Mouse (Mus musculus) neural tube, embryonic 13.5 days (tissue): Measurements from ENCODE around the gene Bcl11a. TPM values are rescaled to one million over a fixed set of nuclear protein-coding genes. Genes with fewer than 3 reads are reported as not detected.

ENCODE experiments used
- ATAC-seq: fragments of 200-750 bp; cut with Nextera tagmentation; 2 replicates; pipeline ENCODE4 v1.8.0; 2017; ENCODE audit warnings: low read depth, mild to moderate bottlenecking, moderate TSS enrichment, moderate library complexity
- H3K27ac ChIP-seq: fragments of 300-500 bp; sonication (generic); replicated peaks from 2 replicates; pipeline ENCODE4 v1.5.1; 2015; ENCODE audit warnings: moderate library complexity, mild to moderate bottlenecking, inconsistent platforms
- H3K27me3 ChIP-seq: fragments of 300-500 bp; sonication (generic); 2 replicates; pipeline ENCODE4 v1.6.1; 2015; ENCODE audit warnings: mild to moderate bottlenecking, inconsistent platforms
- H3K36me3 ChIP-seq: fragments of 300-500 bp; sonication (generic); 2 replicates; pipeline ENCODE4 v1.6.1; 2015; ENCODE audit warnings: mild to moderate bottlenecking, inconsistent platforms
- H3K4me1 ChIP-seq: fragments of 300-500 bp; sonication (generic); replicated peaks from 2 replicates; pipeline ENCODE4 v1.6.1; 2015; ENCODE audit warnings: inconsistent platforms
- H3K4me2 ChIP-seq: fragments of 300-500 bp; sonication (generic); 2 replicates; pipeline ENCODE4 v1.6.1; 2015; ENCODE audit warnings: inconsistent platforms, mild to moderate bottlenecking, moderate library complexity
- H3K4me3 ChIP-seq: fragments of 300-500 bp; sonication (generic); 2 replicates; pipeline ENCODE4 v1.5.1; 2015; ENCODE audit warnings: mild to moderate bottlenecking, inconsistent platforms
- H3K9ac ChIP-seq: fragments of 300-500 bp; sonication (generic); 2 replicates; pipeline ENCODE4 v1.6.1; 2015; ENCODE audit warnings: moderate library complexity, mild to moderate bottlenecking, inconsistent platforms
- H3K9me3 ChIP-seq: fragments of 300-500 bp; sonication (generic); 2 replicates; pipeline ENCODE4 v1.6.1; 2016; ENCODE audit warnings: inconsistent platforms
- WGBS: fragments of 180-500 bp; shearing (Covaris S2); methylation state at CpG from one replicate; pipeline ENCODE4 v1.1.7; 2015; 5-methylcytosine and 5-hydroxymethylcytosine counted together
- polyA plus RNA-seq: library from polyadenylated mRNA; unstranded; fragments of >200 nt; fragmentation: Nextera tagmentation; extraction: Ambion mirVana; gene quantifications from 2 replicates; pipeline ENCODE4 v1.2.1, GENCODE M21; 2015

Bcl11a gene
- polyA plus RNA-seq, 1 experiment from 2014 or later: 125 TPM

GRCm38 (mm10) chr11:24149462-24150220 is 71.8 kb downstream of the Bcl11a start:
- ATAC-seq: no peak
- Histone ChIP-seq H3K4me1 (peaks cover 78% of the 10 kb centered on the region), H3K36me3 (no peaks in the 10 kb centered on the region), H3K9ac (no peak overlapping the region), H3K9me3 (no peaks in the 10 kb centered on the region), H3K4me2 (no peak overlapping the region), H3K27ac (no peak overlapping the region), H3K27me3 (no peaks in the 10 kb centered on the region), H3K4me3 (no peak overlapping the region)
- 71% methylated on average over 9 of the region's 9 CpGs for WGBS

GRCm38 (mm10) chr11:24152076-24152784 is 74.4 kb downstream of the Bcl11a start:
- H3K27me3 ChIP-seq: no peaks in the 10 kb centered on the region
- H3K36me3 ChIP-seq: 0 out of 2 replicates have a peak, but pooled peaks cover 5% of the 10 kb centered on the region
- H3K27ac ChIP-seq: no peak overlapping the region
- no peak overlapping the region for H3K9ac ChIP-seq
- no peak overlapping the region for H3K4me3 ChIP-seq
- no peak overlapping the region for H3K4me2 ChIP-seq
- peaks cover 76% of the 10 kb centered on the region for H3K4me1 ChIP-seq
- WGBS: 84% methylated on average over 7 of the region's 7 CpGs
- ATAC-seq: no peak
- H3K9me3 ChIP-seq: no peaks in the 10 kb centered on the region

GRCm38 (mm10) chr11:24153049-24153448 is 75.2 kb downstream of the Bcl11a start:
- Histone ChIP-seq H3K9ac (no peak overlapping the region), H3K36me3 (0 out of 2 replicates have a peak, but pooled peaks cover 5% of the 10 kb centered on the region), H3K27ac (no peak overlapping the region), H3K4me1 (peaks cover 78% of the 10 kb centered on the region), H3K4me3 (no peak overlapping the region), H3K9me3 (no peaks in the 10 kb centered on the region), H3K27me3 (no peaks in the 10 kb centered on the region), H3K4me2 (no peak overlapping the region)
- WGBS: 32% methylated on average over 10 of the region's 10 CpGs
- peak; percentile 74 for ATAC-seq

- Histone ChIP-seq H3K4me1 (peaks cover 89% of the 10 kb centered on the region), H3K9ac (no peak overlapping the region), H3K36me3 (peaks cover 12% of the 10 kb centered on the region), H3K4me2 (no peak overlapping the region), H3K27me3 (no peaks in the 10 kb centered on the region), H3K9me3 (no peaks in the 10 kb centered on the region), H3K4me3 (no peak overlapping the region), H3K27ac (peak overlapping the region; percentile 59)
- WGBS: 40% methylated on average over 9 of the region's 9 CpGs
- ATAC-seq: peak; percentile 19
Measured at GRCm38 (mm10) chr11:24158026-24158425, 80.2 kb downstream of the Bcl11a start.

GRCm38 (mm10) chr11:24159656-24160055 is 81.8 kb downstream of the Bcl11a start:
- H3K4me2 ChIP-seq: no peak overlapping the region
- H3K36me3 ChIP-seq: peaks cover 29% of the 10 kb centered on the region
- no peak overlapping the region for H3K27ac ChIP-seq
- H3K4me1 ChIP-seq: peaks cover 74% of the 10 kb centered on the region
- no peaks in the 10 kb centered on the region for H3K9me3 ChIP-seq
- 88% methylated on average over 2 of the region's 2 CpGs for WGBS
- no peaks in the 10 kb centered on the region for H3K27me3 ChIP-seq
- ATAC-seq: no peak
- H3K4me3 ChIP-seq: no peak overlapping the region
- no peak overlapping the region for H3K9ac ChIP-seq

GRCm38 (mm10) chr11:24161458-24161857 is 83.6 kb downstream of the Bcl11a start:
- H3K4me3 ChIP-seq: no peak overlapping the region
- H3K9ac ChIP-seq: no peak overlapping the region
- no peaks in the 10 kb centered on the region for H3K27me3 ChIP-seq
- no peak for ATAC-seq
- no peaks in the 10 kb centered on the region for H3K9me3 ChIP-seq
- no peak overlapping the region; the same call in 1 of the 2 replicates for H3K27ac ChIP-seq
- H3K4me1 ChIP-seq: peaks cover 69% of the 10 kb centered on the region
- no peak overlapping the region for H3K4me2 ChIP-seq
- peaks cover 33% of the 10 kb centered on the region for H3K36me3 ChIP-seq
- 60% methylated on average over 2 of the region's 2 CpGs for WGBS

- Histone ChIP-seq H3K4me3 (no peak overlapping the region), H3K4me2 (no peak overlapping the region), H3K9ac (no peak overlapping the region), H3K27me3 (no peaks in the 10 kb centered on the region), H3K27ac (no peak overlapping the region), H3K9me3 (no peaks in the 10 kb centered on the region), H3K4me1 (peaks cover 65% of the 10 kb centered on the region), H3K36me3 (peaks cover 30% of the 10 kb centered on the region)
- WGBS: 36% methylated on average over 7 of the region's 7 CpGs
- ATAC-seq: peak; percentile 28; the same call in 1 of the 2 replicates
Measured at GRCm38 (mm10) chr11:24162056-24162455, 84.2 kb downstream of the Bcl11a start.

- Histone ChIP-seq H3K4me3 (no peak overlapping the region), H3K4me1 (peaks cover 54% of the 10 kb centered on the region), H3K36me3 (peaks cover 28% of the 10 kb centered on the region), H3K27ac (no peak overlapping the region), H3K9ac (no peak overlapping the region), H3K27me3 (no peaks in the 10 kb centered on the region), H3K4me2 (no peak overlapping the region), H3K9me3 (no peaks in the 10 kb centered on the region)
- WGBS: 93% methylated on average over 8 of the region's 8 CpGs
- ATAC-seq: no peak
Measured at GRCm38 (mm10) chr11:24163072-24163471, 85.2 kb downstream of the Bcl11a start.

- Histone ChIP-seq H3K27ac (no peak overlapping the region), H3K4me1 (peaks cover 44% of the 10 kb centered on the region), H3K4me3 (no peak overlapping the region), H3K9me3 (no peaks in the 10 kb centered on the region), H3K9ac (no peak overlapping the region), H3K27me3 (no peaks in the 10 kb centered on the region), H3K4me2 (no peak overlapping the region), H3K36me3 (peaks cover 26% of the 10 kb centered on the region)
- no peak for ATAC-seq
- WGBS: 95% methylated on average over 26 of the region's 26 CpGs
Measured at GRCm38 (mm10) chr11:24164065-24164464, 86.2 kb downstream of the Bcl11a start.

- ATAC-seq: 0 out of 2 replicates have a peak, but pooled peaks have one; percentile 24
- Histone ChIP-seq H3K4me2 (no peak overlapping the region), H3K36me3 (peaks cover 11% of the 10 kb centered on the region), H3K9me3 (no peaks in the 10 kb centered on the region), H3K4me3 (no peak overlapping the region), H3K4me1 (peaks cover 3% of the 10 kb centered on the region; the same call in 1 of the 2 replicates), H3K9ac (no peak overlapping the region), H3K27me3 (no peaks in the 10 kb centered on the region), H3K27ac (no peak overlapping the region)
- 76% methylated on average over 5 of the region's 5 CpGs for WGBS
Measured at GRCm38 (mm10) chr11:24171675-24172285, 93.9 kb downstream of the Bcl11a start.

- 97% methylated on average over 17 of the region's 17 CpGs for WGBS
- no peak overlapping the region for H3K27ac ChIP-seq
- ATAC-seq: no peak
Measured at GRCm38 (mm10) chr11:24172585-24172984, 94.7 kb downstream of the Bcl11a start.

More at GRCm38 (mm10) chr11:24172585-24172984, 94.7 kb downstream of the Bcl11a start:
- H3K4me3 ChIP-seq: no peak overlapping the region
- H3K4me2 ChIP-seq: no peak overlapping the region
- H3K9ac ChIP-seq: no peak overlapping the region
- H3K27me3 ChIP-seq: no peaks in the 10 kb centered on the region
- H3K36me3 ChIP-seq: peaks cover 11% of the 10 kb centered on the region
- H3K4me1 ChIP-seq: peaks cover 3% of the 10 kb centered on the region; the same call in 1 of the 2 replicates
- no peaks in the 10 kb centered on the region for H3K9me3 ChIP-seq
